Mouse (Mus musculus) kidney, adult 2 months (tissue): ENCODE measurements around the gene Gpr1. TPM values are rescaled to one million over a fixed set of nuclear protein-coding genes. Genes with fewer than 3 reads are reported as not detected.

Source experiments
- DNase-seq: peaks from one replicate; pipeline ENCODE4 v3.0.0; 2021
- H3K27ac ChIP-seq: fragments of 200-500 bp; 2 replicates; pipeline ENCODE4 v1.5.1; 2012; ENCODE audit warnings: low read depth, low read length, control low read depth, inconsistent platforms; ENCODE audit not compliant: insufficient read depth
- H3K27me3 ChIP-seq: fragments of 200-500 bp; replicated peaks from 2 replicates; pipeline ENCODE4 v1.6.1; 2012; ENCODE audit warnings: mild to moderate bottlenecking, moderate library complexity, low read length, inconsistent platforms; ENCODE audit not compliant: control insufficient read depth, insufficient read depth
- H3K36me3 ChIP-seq: fragments of 200-500 bp; 2 replicates; pipeline ENCODE4 v1.6.1; 2012; ENCODE audit warnings: mild to moderate bottlenecking, moderate library complexity, low read length, inconsistent platforms; ENCODE audit not compliant: control insufficient read depth, insufficient read depth
- H3K4me1 ChIP-seq: fragments of 200-500 bp; 2 replicates; pipeline ENCODE4 v1.6.1; 2011; ENCODE audit warnings: low read length; ENCODE audit not compliant: control insufficient read depth, insufficient read depth
- H3K4me3 ChIP-seq: fragments of 200-500 bp; 2 replicates; pipeline ENCODE4 v1.5.1; 2011; ENCODE audit warnings: mild to moderate bottlenecking, low read depth, low read length, control low read depth; ENCODE audit not compliant: insufficient read depth
- CTCF ChIP-seq: fragments of 200-500 bp; conservative IDR thresholded peaks from 2 replicates; pipeline ENCODE4 v1.5.1; 2011; ENCODE audit warnings: low read depth, mild to moderate bottlenecking, control low read depth, low read length, moderate library complexity, mixed read lengths; ENCODE audit not compliant: insufficient read depth, insufficient read length
- POLR2A ChIP-seq: fragments of 200-500 bp; IDR thresholded peaks from one replicate; pipeline ENCODE4 v1.6.1; 2011; ENCODE audit warnings: low read depth, low read length, control low read depth
- WGBS: fragments of 180-500 bp; shearing (Covaris S2); methylation state at CpG from one replicate; pipeline ENCODE4 v1.1.7; 2018; 5-methylcytosine and 5-hydroxymethylcytosine counted together
- polyA plus RNA-seq: library from polyadenylated mRNA; depleted of rRNA; stranded (reverse); fragments of >200 nt; gene quantifications from 2 replicates; pipeline ENCODE4 v1.2.3, GENCODE M21; 2012

Gpr1 gene
- polyA plus RNA-seq, 1 experiment, result 0.06 TPM

DNA sequence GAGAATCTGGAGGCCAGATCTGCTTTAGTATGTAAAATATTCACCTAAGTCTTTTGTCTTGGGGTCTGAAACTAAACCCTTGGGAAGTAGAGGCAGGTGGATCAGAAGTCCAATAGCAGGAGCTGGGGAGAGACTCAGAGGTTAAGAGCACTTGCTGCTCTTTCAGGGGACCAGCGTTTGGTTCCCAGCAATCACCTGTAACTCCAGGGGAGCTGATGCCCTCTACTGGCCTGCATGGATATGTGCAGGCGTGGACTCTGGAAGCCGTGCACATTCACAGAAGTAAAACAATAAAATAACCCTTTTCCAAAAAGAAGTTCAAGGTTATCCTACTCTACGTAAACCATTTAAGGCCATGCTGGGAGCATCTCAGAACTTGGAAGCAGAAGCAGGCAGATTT, 4.9 kb upstream of the Gpr1 start:
- Histone ChIP-seq H3K27ac (no peak overlapping the region), H3K4me3 (no peak overlapping the region), H3K36me3 (no peaks in the 10 kb centered on the region), H3K27me3 (no peaks in the 10 kb centered on the region), H3K4me1 (no peaks in the 10 kb centered on the region)
- 96% methylated on average over 4 of the region's 4 CpGs for WGBS
- TF ChIP-seq POLR2A (no peak), CTCF (no peak)
- no peak for DNase-seq

DNA sequence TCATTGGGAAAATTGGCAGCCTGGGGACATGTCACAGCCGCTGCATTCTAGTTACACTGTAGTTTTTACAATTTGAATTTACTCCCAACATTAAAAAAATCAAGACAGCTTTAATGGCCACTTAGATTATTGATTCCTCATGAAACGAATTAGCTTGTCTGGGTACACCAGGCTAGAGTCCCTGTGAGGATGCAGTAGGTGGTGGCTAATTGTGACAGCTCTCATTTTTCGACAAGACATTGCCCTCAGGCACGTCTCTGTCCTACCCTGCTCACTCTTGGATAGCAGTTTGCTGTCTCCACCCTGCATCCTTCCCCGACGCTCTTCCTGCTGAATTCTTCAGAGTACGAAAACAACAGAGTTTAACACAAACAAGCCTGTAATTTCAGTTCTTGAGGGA, 288 bp upstream of the Gpr1 start:
- Histone ChIP-seq H3K36me3 (no peaks in the 10 kb centered on the region), H3K4me1 (no peaks in the 10 kb centered on the region), H3K27me3 (no peaks in the 10 kb centered on the region), H3K27ac (no peak overlapping the region), H3K4me3 (no peak overlapping the region)
- DNase-seq, result peak; percentile 25
- 44% methylated on average over 7 of the region's 7 CpGs for WGBS
- no peak for TF ChIP-seq CTCF

DNA sequence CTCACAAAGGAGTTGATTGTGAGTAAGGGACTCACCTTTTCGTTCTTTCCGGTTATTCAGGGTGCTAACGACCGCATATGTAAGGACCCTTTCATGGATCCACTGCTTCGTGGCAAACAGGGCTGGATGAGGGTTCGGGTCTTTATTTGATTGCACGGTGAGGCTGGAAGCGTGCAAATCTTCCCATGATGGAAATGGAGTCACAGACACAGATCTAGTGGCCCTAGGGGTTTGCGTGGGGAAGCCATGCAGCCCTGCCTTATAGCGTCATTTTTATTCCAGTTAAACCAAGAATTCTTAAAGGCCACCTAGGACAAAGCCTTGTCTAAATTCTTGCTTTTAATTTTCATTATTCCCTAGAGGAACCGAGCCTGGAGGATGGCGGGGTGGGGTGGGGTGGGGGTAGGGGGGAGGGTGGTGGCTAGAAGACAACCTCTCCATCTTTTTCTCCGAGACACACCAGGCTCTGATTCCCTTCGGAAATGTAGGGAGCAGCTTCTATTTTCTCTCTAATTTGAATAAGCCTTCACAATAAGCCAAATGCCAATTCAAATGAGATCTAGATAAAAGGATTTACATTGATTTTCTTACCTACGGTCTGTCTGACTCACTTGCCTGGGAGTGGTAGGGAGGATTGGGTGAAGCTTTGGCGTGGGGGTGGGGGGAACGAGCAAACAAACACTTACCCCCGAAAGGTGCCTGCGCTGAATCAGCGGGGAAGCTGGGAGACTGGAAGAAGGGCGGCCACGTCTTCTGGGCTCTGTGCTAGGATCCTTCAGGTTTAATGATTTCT, 669 bp downstream of the Gpr1 start:
- no peak for TF ChIP-seq POLR2A
- TF ChIP-seq CTCF, result no peak
- no peaks in the 10 kb centered on the region for H3K4me1 ChIP-seq

DNA sequence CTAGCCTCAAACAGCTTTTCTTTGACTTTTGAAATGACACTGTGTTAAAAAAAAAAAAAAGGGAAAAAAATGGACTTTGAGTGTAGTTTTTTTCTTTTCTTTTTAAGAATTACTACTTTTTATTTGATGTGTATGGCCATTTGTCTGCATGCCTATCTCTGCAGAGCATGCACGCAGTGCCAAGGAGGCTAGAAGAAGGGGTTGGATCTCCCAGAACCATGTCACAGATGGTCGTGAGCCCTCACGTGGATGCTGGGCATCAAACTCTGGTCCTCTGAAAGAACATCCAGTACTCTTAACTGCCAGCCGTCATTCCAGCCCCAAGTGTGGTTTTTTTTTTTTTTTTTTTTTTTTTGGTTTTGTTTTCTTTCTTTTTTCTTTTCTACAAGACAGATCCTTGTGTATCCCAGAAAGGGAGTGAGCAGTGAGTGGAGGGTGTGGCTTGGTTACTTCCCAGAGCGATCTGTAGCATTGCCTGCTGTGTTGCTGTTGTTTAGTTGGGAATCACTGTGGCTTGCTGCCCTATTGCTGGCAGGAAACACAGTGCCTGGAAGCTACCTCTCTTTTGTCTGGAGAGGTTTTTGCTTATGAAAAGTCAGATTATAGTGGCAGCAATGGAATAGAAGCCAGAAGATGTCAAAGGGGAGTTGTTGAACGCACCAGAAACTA, 4.3 kb downstream of the Gpr1 start:
- H3K4me3 ChIP-seq, result no peak overlapping the region
- no peaks in the 10 kb centered on the region for H3K4me1 ChIP-seq
- WGBS, result 42% methylated on average over 6 of the region's 6 CpGs
- H3K27ac ChIP-seq, result no peak overlapping the region
- H3K27me3 ChIP-seq, result no peaks in the 10 kb centered on the region
- peak; percentile 7 for DNase-seq
- no peak for TF ChIP-seq POLR2A
- no peak for TF ChIP-seq CTCF
- no peaks in the 10 kb centered on the region for H3K36me3 ChIP-seq

More for the DNA sequence above, 669 bp downstream of the Gpr1 start:
- WGBS, result 43% methylated on average over 22 of the region's 22 CpGs
- DNase-seq, result no peak
- no peaks in the 10 kb centered on the region for H3K27me3 ChIP-seq
- no peak overlapping the region for H3K27ac ChIP-seq
- no peak overlapping the region for H3K4me3 ChIP-seq
- no peaks in the 10 kb centered on the region for H3K36me3 ChIP-seq

DNA sequence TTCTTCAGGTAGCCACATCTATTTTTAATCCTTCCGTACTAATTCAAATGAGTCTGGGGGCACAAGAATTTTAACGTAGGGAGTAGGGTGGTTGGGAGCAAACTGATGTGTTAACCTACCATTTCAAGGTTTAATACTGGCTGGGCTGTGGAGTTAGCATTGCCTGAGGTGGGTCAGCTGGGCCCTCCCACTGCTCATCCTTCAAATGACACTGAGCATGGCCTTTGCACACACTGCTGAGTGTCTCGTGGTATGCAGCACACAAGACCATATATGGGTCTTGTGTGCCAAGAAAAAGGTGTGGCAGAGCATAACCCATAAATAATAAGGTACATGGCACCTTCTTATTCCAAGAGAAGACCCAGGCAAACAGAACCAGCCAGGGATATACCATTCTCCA, 6.7 kb downstream of the Gpr1 start:
- H3K36me3 ChIP-seq, result no peaks in the 10 kb centered on the region
- H3K27me3 ChIP-seq, result no peaks in the 10 kb centered on the region
- H3K4me1 ChIP-seq, result no peaks in the 10 kb centered on the region
- H3K4me3 ChIP-seq, result no peak overlapping the region
- no peak overlapping the region for H3K27ac ChIP-seq
- DNase-seq, result no peak
- TF ChIP-seq POLR2A (no peak), CTCF (no peak)
- WGBS, result 76% methylated on average over 3 of the region's 3 CpGs

DNA sequence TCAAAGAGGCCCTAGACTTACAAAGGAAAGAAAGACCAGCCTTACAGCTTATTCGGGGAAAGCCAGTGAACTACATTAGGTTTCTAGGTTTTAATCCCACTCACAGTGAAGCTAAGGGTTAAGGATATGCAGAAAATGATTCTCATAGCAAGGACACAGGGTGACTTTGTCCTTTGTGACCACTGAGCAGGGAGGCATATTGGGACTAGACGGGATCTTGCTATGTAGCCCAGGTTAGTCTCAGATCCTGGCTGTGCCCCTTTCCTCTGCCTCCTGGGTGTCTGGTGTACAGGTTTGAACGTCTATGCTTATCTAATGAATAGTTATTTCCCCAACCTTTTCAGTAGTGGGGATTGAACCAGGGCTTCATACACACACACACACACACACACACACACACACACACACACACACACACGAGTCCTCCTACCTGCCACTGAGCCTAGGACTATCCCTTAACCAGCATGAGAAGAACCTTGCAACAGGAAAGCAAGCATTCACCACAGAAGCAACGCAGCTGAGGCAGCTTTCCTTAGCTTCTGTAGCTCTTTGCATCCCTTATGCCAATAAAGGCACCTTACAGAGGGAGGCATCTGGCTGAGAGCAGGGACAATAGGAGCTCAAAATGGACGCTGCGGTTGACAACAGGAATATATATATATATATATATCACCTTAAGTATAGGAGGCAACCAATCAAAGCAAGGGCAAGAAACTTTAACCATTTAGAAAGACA, 9.5 kb downstream of the Gpr1 start:
- 48% methylated on average over 7 of the region's 7 CpGs for WGBS
- DNase-seq, result no peak
- no peak for TF ChIP-seq CTCF
- TF ChIP-seq POLR2A, result no peak

More for the DNA sequence above, 9.5 kb downstream of the Gpr1 start:
- no peaks in the 10 kb centered on the region for H3K36me3 ChIP-seq
- H3K4me3 ChIP-seq, result no peak overlapping the region
- no peak overlapping the region for H3K27ac ChIP-seq
- no peaks in the 10 kb centered on the region for H3K27me3 ChIP-seq
- no peaks in the 10 kb centered on the region for H3K4me1 ChIP-seq
